Mouse (Mus musculus) Muller cell, postnatal 12 days (primary cell): ENCODE data around the gene Cd320.
"Not testable (repeated sequence)": the region's sequence is repeated elsewhere in the genome, so short reads cannot be mapped to it uniquely, and the experiment has no call there.

Source experiments
- DNase-seq: peaks from one replicate; pipeline ENCODE4 v3.0.0-alpha.2; 2015; ENCODE audit errors: inconsistent ontology term

The Cd320 gene

DNA sequence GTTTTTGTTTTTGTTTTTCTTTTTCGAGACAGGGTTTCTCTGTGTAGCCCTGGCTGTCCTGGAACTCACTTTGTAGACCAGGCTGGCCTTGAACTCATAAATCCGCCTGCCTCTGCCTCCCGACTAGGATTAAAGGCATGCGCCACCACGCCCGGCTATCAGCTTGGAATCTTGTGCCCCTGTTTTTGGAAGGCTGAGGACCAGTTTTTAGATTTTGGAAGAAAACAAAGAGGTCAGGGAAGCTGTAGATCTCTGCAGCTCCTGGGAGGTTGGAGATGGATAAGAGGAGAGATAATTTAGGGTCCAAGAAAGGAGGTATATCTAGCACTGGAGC lies 17.9 kb upstream of the Cd320 start:
- not testable (repeated sequence) for DNase-seq

GRCm38 (mm10) chr17:33825462-33825861 lies 17.4 kb upstream of the Cd320 start:
- no peak for DNase-seq

DNA sequence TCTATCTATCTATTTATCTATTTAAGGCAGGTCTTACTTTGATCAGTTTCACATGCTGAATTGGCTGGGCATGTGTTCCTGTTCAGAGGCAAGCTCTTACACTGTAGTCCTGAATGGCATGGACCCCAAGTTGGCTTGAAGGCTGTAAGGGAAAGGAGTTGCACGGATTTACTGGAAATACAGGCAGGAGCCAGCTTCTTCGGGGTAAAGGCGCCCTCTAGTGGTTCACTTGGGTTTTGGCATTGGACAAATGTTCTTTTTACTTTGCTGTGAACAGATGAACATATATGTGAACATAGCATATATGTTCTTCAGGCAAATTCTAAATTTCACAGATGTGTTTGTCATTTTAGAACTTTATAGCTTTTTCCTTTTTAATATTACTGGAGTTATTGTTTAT lies 16.0 kb upstream of the Cd320 start:
- peak; percentile 43 for DNase-seq

DNA sequence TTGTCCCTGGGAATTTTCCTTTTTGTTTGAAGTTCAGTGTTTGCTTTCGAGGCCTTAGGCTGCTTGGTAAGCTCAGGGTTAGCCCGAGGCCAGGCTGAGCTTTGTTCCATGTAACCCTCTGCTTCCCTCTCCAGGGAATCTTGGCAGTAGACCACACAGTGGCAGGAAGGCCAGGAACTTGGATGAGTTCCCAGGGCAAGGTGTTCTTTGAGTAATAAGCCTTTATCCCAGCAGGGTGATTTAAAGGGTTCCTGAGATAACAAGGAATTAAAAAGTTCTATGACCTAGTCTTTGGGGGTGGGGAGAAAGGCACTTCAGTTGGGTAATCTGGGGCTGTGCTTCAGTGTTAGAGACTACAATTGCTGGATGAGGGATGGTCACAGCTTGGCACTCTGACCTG lies 14.0 kb upstream of the Cd320 start:
- peak; percentile 16 for DNase-seq

GRCm38 (mm10) chr17:33829561-33829960 lies 13.3 kb upstream of the Cd320 start:
- no peak for DNase-seq

DNA sequence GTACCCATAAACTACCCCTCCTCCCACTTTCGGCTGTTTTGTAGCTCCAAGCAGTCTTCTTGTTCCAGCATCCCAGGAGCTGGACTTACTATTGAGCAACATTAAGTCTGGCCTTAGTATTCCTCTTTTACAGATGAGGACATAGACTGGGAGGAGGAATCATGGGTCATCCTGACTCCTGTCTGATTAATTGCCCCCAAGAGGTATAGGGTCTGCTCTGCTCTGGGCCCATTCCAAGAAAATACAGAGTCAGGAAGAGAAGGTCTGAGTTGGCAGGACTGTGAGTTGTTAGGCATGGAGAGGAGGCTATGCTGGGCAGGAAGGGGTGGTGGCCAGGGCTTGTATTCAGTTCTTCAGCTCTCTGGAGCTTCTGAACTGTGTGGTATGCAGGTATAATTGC lies 1.3 kb downstream of the Cd320 start:
- DNase-seq: no peak

GRCm38 (mm10) chr17:33848139-33848538 lies 5.2 kb downstream of the Cd320 start:
- no peak for DNase-seq

DNA sequence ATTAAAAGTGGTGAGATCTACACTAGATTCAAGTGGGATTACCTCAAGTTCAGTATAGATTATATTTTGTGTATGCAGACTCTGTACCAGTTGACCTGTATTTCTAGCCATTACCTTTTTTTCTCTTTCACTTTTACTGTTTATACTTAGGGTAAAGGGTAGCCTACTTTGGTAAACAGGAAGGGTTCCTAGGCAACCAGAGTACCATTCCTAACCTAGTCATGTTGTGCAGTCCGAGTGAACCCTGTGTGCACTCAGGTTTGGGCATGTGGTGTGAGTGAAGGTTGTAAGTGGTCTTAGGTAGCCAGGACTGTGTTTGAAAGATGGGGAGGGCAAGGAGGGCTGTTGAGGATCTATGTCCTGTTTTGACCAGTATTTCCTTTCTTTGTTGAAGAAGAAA lies 8.4 kb downstream of the Cd320 start:
- no peak for DNase-seq

DNA sequence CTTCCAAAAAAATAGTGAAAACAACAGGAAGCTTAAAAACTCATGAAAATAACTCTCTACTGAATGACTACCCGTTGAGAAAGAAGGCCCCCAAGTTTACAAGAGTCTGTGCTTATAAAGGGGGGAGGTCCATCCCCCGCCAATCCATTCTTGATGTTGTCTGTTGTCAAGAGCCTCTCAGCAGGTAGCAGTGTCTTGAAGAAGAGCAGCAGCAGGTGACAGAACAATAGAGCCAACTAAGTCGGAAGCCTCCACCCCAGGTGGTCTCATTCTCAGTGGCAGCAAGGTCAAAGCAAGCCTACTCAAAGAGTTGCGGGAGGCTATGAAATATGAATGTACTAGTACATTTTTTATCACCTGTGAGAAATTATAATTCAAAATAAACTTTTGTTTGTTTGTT lies 14.9 kb downstream of the Cd320 start:
- no peak for DNase-seq

- no peak for DNase-seq
Measured at GRCm38 (mm10) chr17:33865330-33866030, 22.6 kb downstream of the Cd320 start.

DNA sequence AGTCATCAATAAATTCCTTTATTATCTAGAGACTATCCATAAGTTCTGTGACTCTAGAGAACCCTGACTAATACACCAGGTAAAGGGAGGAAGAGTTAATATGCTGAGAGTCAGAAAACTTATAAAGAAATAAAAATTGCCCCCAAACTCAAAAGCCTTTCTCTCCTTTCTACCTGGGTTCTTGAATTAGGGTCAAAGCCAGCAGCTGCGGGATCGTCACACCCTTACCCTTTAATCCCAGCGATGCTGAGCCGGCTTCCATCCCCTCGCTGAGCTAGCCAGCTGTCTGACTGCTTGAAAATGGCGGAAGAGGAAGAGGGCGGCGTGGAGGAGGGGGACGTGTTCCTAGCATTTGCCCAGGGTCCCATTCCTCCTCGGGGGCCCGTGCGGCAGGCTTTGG lies 30.6 kb downstream of the Cd320 start, which contains the start of gene Gm7029:
Gm7029 (plus strand) TSS at position 301 of the 400 bp plus-strand sequence.
- not testable (repeated sequence) for DNase-seq

GRCm38 (mm10) chr17:33874411-33874810 lies 31.5 kb downstream of the Cd320 start:
- DNase-seq: no peak

GRCm38 (mm10) chr17:33875797-33876196 lies 32.9 kb downstream of the Cd320 start:
- not testable (repeated sequence) for DNase-seq

DNA sequence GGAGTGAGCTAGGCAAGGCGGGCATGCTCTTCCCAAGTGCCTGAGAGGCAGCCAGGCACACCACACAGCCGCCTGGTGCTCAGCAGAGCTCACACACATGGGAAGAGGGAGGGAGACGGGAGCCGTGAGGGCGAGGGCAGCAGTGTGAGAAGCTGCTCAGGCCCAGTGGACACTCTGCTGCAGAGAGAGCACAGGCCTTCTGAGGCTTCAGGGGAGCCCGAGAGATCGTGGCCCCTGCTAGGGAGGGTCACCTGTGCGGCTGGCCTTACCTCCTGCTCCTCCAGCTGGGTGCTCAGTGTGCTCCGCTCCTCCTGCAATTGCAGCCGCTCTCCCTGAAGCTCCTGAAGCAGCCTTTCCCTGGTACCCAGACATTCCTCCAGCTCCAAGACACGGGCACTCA lies 41.4 kb downstream of the Cd320 start:
- DNase-seq: not testable (repeated sequence)

- DNase-seq: not testable (repeated sequence)
Measured at GRCm38 (mm10) chr17:33887802-33888201, 44.9 kb downstream of the Cd320 start.

GRCm38 (mm10) chr17:33888230-33888629 lies 45.3 kb downstream of the Cd320 start:
- DNase-seq: not testable (repeated sequence)

DNA sequence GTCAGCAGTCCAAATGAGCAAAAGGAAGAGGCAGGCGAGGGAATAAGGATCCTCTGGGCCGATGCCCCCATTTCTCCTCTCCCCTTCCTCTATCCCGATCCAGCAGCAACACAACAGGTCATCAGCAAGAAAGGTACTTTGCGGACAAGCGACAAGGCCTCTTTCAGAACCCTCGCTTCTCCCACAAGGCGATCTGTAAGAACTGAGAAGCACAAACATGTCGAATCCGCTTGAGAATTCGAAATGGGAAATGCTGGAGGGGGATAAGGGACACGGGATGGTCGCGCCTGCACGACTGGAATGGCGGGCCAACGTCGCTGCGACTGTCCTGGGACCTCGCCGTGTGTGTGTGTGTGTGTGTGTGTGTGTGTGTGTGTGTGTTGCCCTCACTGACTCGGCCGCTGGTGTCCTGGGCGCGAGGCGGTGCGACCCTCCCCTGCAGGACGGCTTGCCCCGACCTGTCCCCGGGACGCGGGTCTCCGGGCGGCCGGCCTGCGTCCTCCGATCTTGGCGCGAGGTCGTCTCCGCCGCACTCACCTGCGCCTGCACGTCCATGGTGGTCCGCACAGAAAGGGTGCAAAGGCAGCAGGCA lies 47.1 kb downstream of the Cd320 start:
- peak; percentile 27 for DNase-seq

GRCm38 (mm10) chr17:33890533-33891059 lies 47.7 kb downstream of the Cd320 start, which contains the start of gene Kifc1:
Gene Kifc1 (minus strand): TSS chr17:33890661.
- DNase-seq: peak; percentile 100

DNA sequence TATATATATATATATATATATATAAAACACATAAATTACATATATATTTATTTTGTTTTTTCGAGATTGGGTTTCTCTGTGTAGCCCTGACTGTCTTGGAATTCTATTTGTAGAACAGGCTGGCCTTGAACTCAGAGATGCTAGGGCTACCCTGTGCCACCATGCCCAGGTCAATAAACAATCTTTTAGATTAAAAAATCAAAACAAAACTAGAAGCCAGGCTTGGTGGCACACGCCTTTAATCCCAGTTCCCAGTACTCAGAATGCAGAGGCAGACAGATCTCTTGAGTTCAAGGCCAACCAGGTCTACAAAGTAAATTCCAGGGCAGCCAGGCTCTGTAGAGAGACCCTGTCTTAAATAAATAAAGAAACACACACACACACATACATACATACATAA lies 48.5 kb downstream of the Cd320 start:
- no peak for DNase-seq

- not testable (repeated sequence) for DNase-seq
Measured at GRCm38 (mm10) chr17:33891892-33892291, 49.0 kb downstream of the Cd320 start.

GRCm38 (mm10) chr17:33892429-33892828 lies 49.5 kb downstream of the Cd320 start:
- DNase-seq: no peak

- not testable (repeated sequence) for DNase-seq
Measured at GRCm38 (mm10) chr17:33893011-33893410, 50.1 kb downstream of the Cd320 start.

GRCm38 (mm10) chr17:33897114-33897794 lies 54.4 kb downstream of the Cd320 start:
- peak; percentile 36 for DNase-seq
